ENCODE assay signal across 22 mouse cellular contexts in the genomic region with DNA sequence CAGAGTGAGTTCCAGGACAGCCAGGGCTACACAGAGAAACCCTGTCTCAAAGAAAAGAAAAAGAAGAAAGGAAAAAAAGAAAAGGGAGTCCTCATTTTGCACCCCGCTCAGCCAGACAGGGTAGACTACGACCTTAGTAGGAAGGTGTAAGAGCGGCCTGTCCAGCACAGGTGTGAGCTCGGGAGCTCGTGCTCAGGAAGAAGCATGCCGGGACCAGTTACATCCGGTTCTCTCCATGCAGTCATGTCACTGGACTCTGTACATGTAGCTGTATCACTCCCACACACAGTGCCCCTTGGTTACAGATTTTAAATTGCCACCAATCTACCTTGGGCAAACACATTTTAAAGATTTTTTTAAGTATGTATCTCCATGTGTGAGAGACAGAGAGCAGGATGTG.
DNase-seq lines count a peak whose midpoint lies in the region; ATAC-seq and TF ChIP-seq lines count a peak whose summit lies in the region.
"Had no signal": no experiment of that assay in that cellular context is flagged by ENCODE, and none has a peak within 500 bp of the region (broad histone marks: within the 10 kb centered on the region; RNA-seq: fewer than 3 reads in every experiment).

No protein-coding gene starts in this region.

- peak; percentile 53; the same call in 1 of the 2 replicates for ATAC-seq in midbrain, embryonic 13.5 days
- ATAC-seq in midbrain, postnatal 0 days (ENCODE audit: low FRiP score) = no peak
- ATAC-seq: forebrain, embryonic 15.5 days had no signal

- DNase-seq in kidney, adult 11 months = peak; percentile 38
- DNase-seq in kidney, adult 8-10 months = no peak
- DNase-seq in midbrain, postnatal 0 days (ENCODE audit: low spot score) = no peak
- DNase-seq in kidney, postnatal 14 days = peak; percentile 39
- DNase-seq in layer of hippocampus, postnatal 25 days (ENCODE audit: extremely low spot score in 1 of 2, low spot score in 1 of 2) = no peak
- no peak for DNase-seq in layer of hippocampus, postnatal 14 days (ENCODE audit: low spot score in 2 of 2)
- DNase-seq: adrenal gland, adult 8-10 months; adrenal gland, postnatal 36 days; cerebellum, adult 2 months; cerebellum, postnatal 10 days; embryo, embryonic 11 days; gastrocnemius, postnatal 10 days; heart, adult 18-20 months; heart, postnatal 10 days; heart, postnatal 4 days had no signal

- H3K27me3 ChIP-seq in midbrain, embryonic 13.5 days = no peaks in the 10 kb centered on the region
- no peaks in the 10 kb centered on the region for H3K27me3 ChIP-seq in midbrain, postnatal 0 days (ENCODE audit: insufficient read depth, low read length)
- H3K27me3 ChIP-seq: embryonic facial prominence, embryonic 15.5 days; forebrain, embryonic 15.5 days had no signal

- WGBS in midbrain, embryonic 13.5 days = 96% methylated on average over 7 of the region's 7 CpGs
- WGBS in midbrain, postnatal 0 days = 94% methylated on average over 7 of the region's 7 CpGs

- no peaks in the 10 kb centered on the region for H3K9me3 ChIP-seq in midbrain, embryonic 13.5 days
- H3K9me3 ChIP-seq in midbrain, postnatal 0 days (ENCODE audit: low read length) = no peaks in the 10 kb centered on the region
- H3K9me3 ChIP-seq: embryonic facial prominence, embryonic 15.5 days; forebrain, embryonic 10.5 days; forebrain, embryonic 15.5 days; heart, embryonic 10.5 days had no signal

- H3K36me3 ChIP-seq in midbrain, embryonic 13.5 days = no peaks in the 10 kb centered on the region
- H3K36me3 ChIP-seq in midbrain, postnatal 0 days (ENCODE audit: insufficient read depth, low read length) = no peaks in the 10 kb centered on the region
- H3K36me3 ChIP-seq: embryonic facial prominence, embryonic 15.5 days; forebrain, embryonic 10.5 days; forebrain, embryonic 15.5 days; heart, embryonic 10.5 days had no signal

- H3K27ac ChIP-seq in midbrain, embryonic 13.5 days = no peak overlapping the region
- H3K27ac ChIP-seq in midbrain, postnatal 0 days (ENCODE audit: low read depth, low read length) = no peak overlapping the region
- H3K27ac ChIP-seq: embryonic facial prominence, embryonic 15.5 days; forebrain, embryonic 10.5 days; forebrain, embryonic 15.5 days; heart, embryonic 10.5 days; hindbrain, embryonic 14.5 days had no signal

- H3K4me1 ChIP-seq in midbrain, embryonic 13.5 days (replicated peaks) = no peaks in the 10 kb centered on the region
- no peaks in the 10 kb centered on the region for H3K4me1 ChIP-seq in midbrain, postnatal 0 days (ENCODE audit: insufficient read depth, low read length)
- H3K4me1 ChIP-seq: embryonic facial prominence, embryonic 15.5 days; forebrain, embryonic 10.5 days; forebrain, embryonic 15.5 days; heart, embryonic 10.5 days had no signal

- H3K4me3 ChIP-seq in midbrain, embryonic 13.5 days (replicated peaks) = no peak overlapping the region
- H3K4me3 ChIP-seq in midbrain, postnatal 0 days (ENCODE audit: low read depth, low read length) = no peak overlapping the region
- H3K4me3 ChIP-seq: embryonic facial prominence, embryonic 15.5 days; erythroblast, embryonic 14.5 days; forebrain, embryonic 10.5 days; forebrain, embryonic 15.5 days; heart, embryonic 10.5 days had no signal

- no peak overlapping the region for H3K9ac ChIP-seq in midbrain, embryonic 13.5 days (replicated peaks)
- H3K9ac ChIP-seq in midbrain, postnatal 0 days (replicated peaks; ENCODE audit: low read length, poor library complexity, severe bottlenecking) = no peak overlapping the region
- H3K9ac ChIP-seq: embryonic facial prominence, embryonic 15.5 days; forebrain, embryonic 15.5 days; hindbrain, embryonic 14.5 days had no signal

- no peak for TF ChIP-seq CTCF in midbrain, postnatal 0 days (IDR thresholded peaks at IDR 0.05)

- H3K4me2 ChIP-seq in midbrain, embryonic 13.5 days (replicated peaks) = no peak overlapping the region
- no peak overlapping the region for H3K4me2 ChIP-seq in midbrain, postnatal 0 days (ENCODE audit: low read depth, low read length, poor library complexity, severe bottlenecking)
- H3K4me2 ChIP-seq: embryonic facial prominence, embryonic 15.5 days; forebrain, embryonic 15.5 days; hindbrain, embryonic 14.5 days had no signal

Comparison
In these comparisons a context has a peak if more than half of its experiments do, and no peak if none do; other contexts are left out.
1. DNase-seq: peak in kidney, adult 11 months (single experiment) and kidney, postnatal 14 days (single experiment); none in kidney, adult 8-10 months (0 of 2), midbrain, postnatal 0 days (single experiment), layer of hippocampus, postnatal 25 days (0 of 2) and layer of hippocampus, postnatal 14 days (0 of 2).